Mouse (Mus musculus) liver, embryonic 14.5 days (tissue): Measurements from ENCODE around the gene Rbbp4. TPM values are rescaled to one million over a fixed set of nuclear protein-coding genes. Genes with fewer than 3 reads are reported as not detected.

Experiments
- ATAC-seq: fragments of 200-750 bp; cut with Nextera tagmentation; 2 replicates; pipeline ENCODE4 v1.8.0; 2017; ENCODE audit warnings: moderate number of reproducible peaks, mild to moderate bottlenecking, moderate library complexity; ENCODE audit not compliant: insufficient read depth
- DNase-seq, 3 experiments: peaks; one replicate each; pipeline ENCODE4 v3.0.0-alpha.2; 2012 to 2013; ENCODE audit warnings: low read depth in 3 of 3, low spot score in 3 of 3
- H3K27ac ChIP-seq: fragments of 300-500 bp; sonication (generic); 2 replicates; pipeline ENCODE4 v1.5.1; 2014; ENCODE audit warnings: moderate library complexity, mild to moderate bottlenecking, control low read depth, inconsistent platforms
- H3K27me3 ChIP-seq: fragments of 300-500 bp; sonication (generic); 2 replicates; pipeline ENCODE4 v1.6.1; 2014; ENCODE audit warnings: mild to moderate bottlenecking, low read length, moderate library complexity; ENCODE audit not compliant: control insufficient read depth, insufficient read depth
- H3K36me3 ChIP-seq: fragments of 300-500 bp; sonication (generic); replicated peaks from 2 replicates; pipeline ENCODE4 v1.6.1; 2014; ENCODE audit warnings: low read depth; ENCODE audit not compliant: control insufficient read depth, insufficient read depth
- H3K4me1 ChIP-seq, 2 experiments: fragments of 200-500 bp in 1 of 2; fragments of 300-500 bp in 1 of 2; sonication (generic) in 1 of 2; replicated peaks; 2 replicates each; pipeline ENCODE4 v1.6.1; 2012 to 2014; ENCODE audit warnings: antibody characterized with exemption in 1 of 2, inconsistent platforms in 1 of 2, low read length in 1 of 2; ENCODE audit not compliant: control insufficient read depth in 2 of 2, insufficient read depth in 2 of 2
- H3K4me2 ChIP-seq: fragments of 300-500 bp; sonication (generic); 2 replicates; pipeline ENCODE4 v1.6.1; 2014; ENCODE audit warnings: low read depth, mild to moderate bottlenecking, control low read depth, moderate library complexity
- H3K4me3 ChIP-seq, 2 experiments: fragments of 200-500 bp in 1 of 2; fragments of 300-500 bp in 1 of 2; sonication (generic) in 1 of 2; 2 replicates each; pipeline ENCODE4 v1.5.1; 2012 to 2014; ENCODE audit warnings: low read depth in 2 of 2, low read length in 2 of 2, mild to moderate bottlenecking in 2 of 2, control low read depth in 1 of 2, inconsistent platforms in 1 of 2, moderate library complexity in 1 of 2; ENCODE audit not compliant: insufficient read depth in 1 of 2
- H3K9ac ChIP-seq: fragments of 300-500 bp; sonication (generic); replicated peaks from 2 replicates; pipeline ENCODE4 v1.6.1; 2014; ENCODE audit warnings: mild to moderate bottlenecking, control low read depth, moderate library complexity
- H3K9me3 ChIP-seq: fragments of 300-500 bp; sonication (generic); 2 replicates; pipeline ENCODE4 v1.6.1; 2016; ENCODE audit warnings: low read length, mixed read lengths; ENCODE audit not compliant: control insufficient read depth
- CTCF ChIP-seq: IDR thresholded peaks from 2 replicates; pipeline ENCODE4 v1.5.1; 2016; ENCODE audit warnings: antibody characterized with exemption, low read depth, control low read depth
- EP300 ChIP-seq: IDR thresholded peaks from 2 replicates; pipeline ENCODE4 v1.6.1; 2016; ENCODE audit warnings: antibody characterized with exemption, low read depth
- WGBS: fragments of 180-500 bp; shearing (Covaris S2); extraction: QIAGEN DNeasy Blood & Tissue Kit; methylation state at CpG from one replicate; pipeline ENCODE4 v1.1.7; 2014; ENCODE audit not compliant: insufficient replicate concordance; 5-methylcytosine and 5-hydroxymethylcytosine counted together
- polyA plus RNA-seq, 2 experiments: library from polyadenylated mRNA; depleted of rRNA in 1 of 2; stranded (reverse) in 1 of 2; unstranded in 1 of 2; fragments of >200 nt; fragmentation: Nextera tagmentation in 1 of 2; extraction: Ambion mirVana in 1 of 2; gene quantifications; 2 replicates each; pipeline versions ENCODE4 v1.2.1 to v1.2.3; 2012 to 2014

Rbbp4 gene
- polyA plus RNA-seq, 2 experiments: 60.8 to 241 TPM

DNA sequence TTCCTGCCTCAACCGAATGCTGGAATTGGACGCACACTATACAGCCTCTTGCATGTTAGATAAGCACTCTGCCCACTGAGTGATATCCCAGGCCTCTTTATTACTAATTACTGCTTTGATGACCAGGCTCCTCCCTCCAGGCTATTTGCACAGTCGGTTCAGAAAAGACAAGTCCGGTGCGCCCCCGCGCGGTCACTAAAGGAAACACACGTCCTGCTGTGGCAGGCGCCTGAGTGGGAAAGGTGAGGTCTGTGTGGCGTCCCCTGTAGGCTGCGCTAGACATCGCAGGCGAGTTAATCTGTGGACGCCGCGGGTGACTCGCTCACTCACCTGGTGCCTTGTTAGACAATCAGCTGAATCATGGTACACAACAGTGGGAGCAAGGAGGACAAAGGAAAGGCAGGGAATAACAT, 58.7 kb downstream of the Rbbp4 start:
- DNase-seq (peak; percentile 82 to 86 (median 86)), ATAC-seq (peak; percentile 83)
- H3K36me3 ChIP-seq: no peaks in the 10 kb centered on the region
- no peaks in the 10 kb centered on the region for H3K27me3 ChIP-seq
- TF ChIP-seq EP300: no peak
- peak; percentile 100 for TF ChIP-seq CTCF
- no peak overlapping the region; the same call in 1 of the 2 replicates for H3K4me2 ChIP-seq
- no peak overlapping the region for H3K27ac ChIP-seq
- H3K9me3 ChIP-seq: no peaks in the 10 kb centered on the region
- H3K4me3 ChIP-seq: no peak overlapping the region
- H3K4me1 ChIP-seq: peaks cover 0 to 2% of the 10 kb centered on the region in 2 experiments; a peak in 2 of 4 replicates
- whole genome bisulfite sequencing: under 1% methylated on average over 18 of the region's 18 CpGs
- no peak overlapping the region for H3K9ac ChIP-seq

- ATAC-seq: no peak
- Histone ChIP-seq H3K4me1 (peaks cover 0 to 2% of the 10 kb centered on the region in 2 experiments; a peak in 2 of 4 replicates), H3K9me3 (no peaks in the 10 kb centered on the region), H3K4me3 (no peak overlapping the region), H3K4me2 (no peak overlapping the region), H3K36me3 (no peaks in the 10 kb centered on the region), H3K27ac (no peak overlapping the region), H3K27me3 (no peaks in the 10 kb centered on the region), H3K9ac (no peak overlapping the region)
- 0 out of 2 replicates have a peak, but pooled peaks have one; percentile 16 for TF ChIP-seq CTCF
- no peak for TF ChIP-seq EP300
- WGBS: 61% methylated on average over 5 of the region's 5 CpGs
- no peak for DNase-seq
Measured at GRCm38 (mm10) chr4:129272756-129273046, 62.5 kb downstream of the Rbbp4 start.

GRCm38 (mm10) chr4:129271991-129272755, 63.0 kb downstream of the Rbbp4 start:
- ATAC-seq: peak; percentile 45; the same call in 1 of the 2 replicates
- H3K27me3 ChIP-seq: no peaks in the 10 kb centered on the region; the same call in 1 of the 2 replicates
- peaks cover 0 to 2% of the 10 kb centered on the region in 2 experiments; a peak in 2 of 4 replicates for H3K4me1 ChIP-seq
- no peak for TF ChIP-seq EP300
- no peaks in the 10 kb centered on the region for H3K9me3 ChIP-seq
- no peaks in the 10 kb centered on the region for H3K36me3 ChIP-seq
- no peak overlapping the region for H3K4me3 ChIP-seq
- no peak overlapping the region for H3K27ac ChIP-seq
- no peak overlapping the region for H3K9ac ChIP-seq
- WGBS: 33% methylated on average over 15 of the region's 15 CpGs
- H3K4me2 ChIP-seq: no peak overlapping the region
- DNase-seq: no peak

- TF ChIP-seq EP300 (no peak), CTCF (no peak)
- 50% methylated on average over 1 of the region's 1 CpGs for WGBS
- peaks cover under 1 to 9% of the 10 kb centered on the region in 2 experiments for H3K4me1 ChIP-seq
- H3K27me3 ChIP-seq: no peaks in the 10 kb centered on the region; the same call in 1 of the 2 replicates
- no peak for ATAC-seq
- no peaks in the 10 kb centered on the region for H3K9me3 ChIP-seq
- H3K9ac ChIP-seq: no peak overlapping the region
- no peak for DNase-seq
- no peak overlapping the region for H3K4me3 ChIP-seq
- H3K36me3 ChIP-seq: no peaks in the 10 kb centered on the region
- no peak overlapping the region for H3K27ac ChIP-seq
- no peak overlapping the region for H3K4me2 ChIP-seq
Measured at GRCm38 (mm10) chr4:129268698-129269097, 66.5 kb downstream of the Rbbp4 start.

DNA sequence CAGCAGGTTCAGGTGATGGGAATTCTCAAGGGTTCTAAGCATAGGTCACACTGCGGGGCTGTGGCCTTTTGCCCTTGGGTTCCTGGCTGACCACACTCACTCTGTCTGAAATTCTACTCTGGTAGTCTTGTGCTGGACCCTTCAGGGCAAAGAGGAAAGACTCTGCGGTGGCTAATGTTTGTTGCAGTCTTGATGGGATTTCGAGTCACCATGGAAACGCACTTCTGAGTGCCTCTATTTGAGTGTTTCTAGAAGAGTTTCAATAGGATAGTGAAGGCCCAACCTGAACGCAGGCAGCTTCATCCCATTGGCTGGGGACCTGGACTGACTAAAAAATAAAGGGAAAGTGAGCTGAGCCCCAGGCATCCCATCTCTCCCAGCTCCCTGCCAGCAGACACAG, 68.3 kb downstream of the Rbbp4 start:
- peaks cover 10 to 17% of the 10 kb centered on the region in 2 experiments for H3K4me1 ChIP-seq
- 82% methylated on average over 5 of the region's 5 CpGs for WGBS
- H3K4me2 ChIP-seq: no peak overlapping the region
- DNase-seq (no peak), ATAC-seq (no peak)
- no peaks in the 10 kb centered on the region for H3K36me3 ChIP-seq
- TF ChIP-seq CTCF (no peak), EP300 (no peak)
- no peak overlapping the region for H3K9ac ChIP-seq
- H3K4me3 ChIP-seq: no peak overlapping the region
- H3K9me3 ChIP-seq: no peaks in the 10 kb centered on the region
- no peaks in the 10 kb centered on the region; the same call in 1 of the 2 replicates for H3K27me3 ChIP-seq
- no peak overlapping the region for H3K27ac ChIP-seq
